Mouse (Mus musculus) heart, embryonic 10.5 days (tissue): Measurements from ENCODE around the gene Adss. TPM values are rescaled to one million over a fixed set of nuclear protein-coding genes. Genes with fewer than 3 reads are reported as not detected.

Source experiments
- DNase-seq: peaks from one replicate; pipeline ENCODE4 v3.0.0-alpha.2; 2017; ENCODE audit warnings: low spot score
- H3K27ac ChIP-seq: fragments of 300-500 bp; sonication (generic); 2 replicates; pipeline ENCODE4 v1.5.1; 2016; ENCODE audit warnings: mild to moderate bottlenecking
- H3K27me3 ChIP-seq: fragments of 300-500 bp; sonication (generic); 2 replicates; pipeline ENCODE4 v1.6.1; 2016; ENCODE audit warnings: mild to moderate bottlenecking; ENCODE audit not compliant: poor library complexity, insufficient read depth, severe bottlenecking
- H3K36me3 ChIP-seq: fragments of 300-500 bp; sonication (generic); 2 replicates; pipeline ENCODE4 v1.6.1; 2016; ENCODE audit warnings: mild to moderate bottlenecking, moderate library complexity
- H3K4me1 ChIP-seq: fragments of 300-500 bp; sonication (generic); 2 replicates; pipeline ENCODE4 v1.6.1; 2016; ENCODE audit warnings: mild to moderate bottlenecking
- H3K4me3 ChIP-seq: fragments of 300-500 bp; sonication (generic); 2 replicates; pipeline ENCODE4 v1.5.1; 2016; ENCODE audit warnings: mild to moderate bottlenecking, moderate library complexity
- H3K9me3 ChIP-seq: fragments of 300-500 bp; sonication (generic); 2 replicates; pipeline ENCODE4 v1.6.1; 2016; ENCODE audit warnings: mild to moderate bottlenecking, moderate library complexity
- WGBS: fragments of 180-500 bp; shearing (Covaris S2); methylation state at CpG from one replicate; pipeline ENCODE4 v1.1.7; 2016; 5-methylcytosine and 5-hydroxymethylcytosine counted together
- polyA plus RNA-seq: library from polyadenylated mRNA; unstranded; fragments of >200 nt; fragmentation: Nextera tagmentation; extraction: Ambion mirVana; gene quantifications from 2 replicates; pipeline ENCODE4 v1.2.1, GENCODE M21; 2016

Gene Adss
- polyA plus RNA-seq, 1 experiment from 2014 or later = 44.0 TPM

- 90% methylated on average over 6 of the region's 6 CpGs for WGBS
- H3K9me3 ChIP-seq = peaks cover 23% of the 10 kb centered on the region
- DNase-seq = no peak
- no peak overlapping the region for H3K27ac ChIP-seq
- H3K27me3 ChIP-seq = no peaks in the 10 kb centered on the region
- no peaks in the 10 kb centered on the region for H3K4me1 ChIP-seq
- H3K36me3 ChIP-seq = peaks cover 16% of the 10 kb centered on the region
- H3K4me3 ChIP-seq = no peak overlapping the region
Observed at GRCm38 (mm10) chr1:177747869-177748540, 48.3 kb downstream of the Adss start.

GRCm38 (mm10) chr1:177744521-177745325, 51.6 kb downstream of the Adss start:
- Histone ChIP-seq H3K4me3 (no peak overlapping the region), H3K27ac (no peak overlapping the region), H3K4me1 (no peaks in the 10 kb centered on the region), H3K36me3 (peaks cover 8% of the 10 kb centered on the region; the same call in 1 of the 2 replicates), H3K9me3 (peaks cover 8% of the 10 kb centered on the region), H3K27me3 (no peaks in the 10 kb centered on the region)
- DNase-seq = peak; percentile 28
- WGBS = 86% methylated on average over 7 of the region's 7 CpGs

- no peaks in the 10 kb centered on the region for H3K36me3 ChIP-seq
- no peaks in the 10 kb centered on the region for H3K4me1 ChIP-seq
- DNase-seq = no peak
- H3K4me3 ChIP-seq = no peak overlapping the region
- H3K9me3 ChIP-seq = no peaks in the 10 kb centered on the region
- 66% methylated on average over 1 of the region's 1 CpGs for WGBS
- H3K27ac ChIP-seq = no peak overlapping the region
- H3K27me3 ChIP-seq = no peaks in the 10 kb centered on the region
Observed at GRCm38 (mm10) chr1:177742119-177742518, 54.2 kb downstream of the Adss start.

- H3K4me3 ChIP-seq = no peak overlapping the region
- DNase-seq = no peak
- WGBS = 63% methylated on average over 1 of the region's 1 CpGs
- no peak overlapping the region for H3K27ac ChIP-seq
- no peaks in the 10 kb centered on the region for H3K9me3 ChIP-seq
- no peaks in the 10 kb centered on the region for H3K4me1 ChIP-seq
- H3K36me3 ChIP-seq = no peaks in the 10 kb centered on the region
- H3K27me3 ChIP-seq = no peaks in the 10 kb centered on the region
Observed at GRCm38 (mm10) chr1:177740707-177741106, 55.6 kb downstream of the Adss start.

GRCm38 (mm10) chr1:177737505-177738105, 58.7 kb downstream of the Adss start:
- 48% methylated on average over 6 of the region's 6 CpGs for WGBS
- no peaks in the 10 kb centered on the region for H3K4me1 ChIP-seq
- no peaks in the 10 kb centered on the region for H3K27me3 ChIP-seq
- H3K36me3 ChIP-seq = no peaks in the 10 kb centered on the region
- H3K4me3 ChIP-seq = no peak overlapping the region
- H3K9me3 ChIP-seq = no peaks in the 10 kb centered on the region
- no peak overlapping the region for H3K27ac ChIP-seq
- DNase-seq = no peak

- Histone ChIP-seq H3K9me3 (peaks cover 5% of the 10 kb centered on the region; the same call in 1 of the 2 replicates), H3K27ac (no peak overlapping the region), H3K4me1 (0 out of 2 replicates have a peak, but pooled peaks cover 3% of the 10 kb centered on the region), H3K27me3 (no peaks in the 10 kb centered on the region), H3K4me3 (no peak overlapping the region), H3K36me3 (no peaks in the 10 kb centered on the region)
- no peak for DNase-seq
- WGBS = 78% methylated on average over 3 of the region's 3 CpGs
Observed at GRCm38 (mm10) chr1:177731973-177732372, 64.3 kb downstream of the Adss start.

GRCm38 (mm10) chr1:177729043-177730024, 67.0 kb downstream of the Adss start, which contains the start of gene 1700016C15Rik:
TSS of gene 1700016C15Rik (plus strand) at chr1:177729814.
- Histone ChIP-seq H3K4me1 (0 out of 2 replicates have a peak, but pooled peaks cover 3% of the 10 kb centered on the region), H3K27ac (peak within 1 kb of the TSS; percentile 11; the same call in 1 of the 2 replicates), H3K36me3 (no peaks in the 10 kb centered on the region), H3K9me3 (peaks cover 5% of the 10 kb centered on the region; the same call in 1 of the 2 replicates), H3K4me3 (no peak within 1 kb of the TSS), H3K27me3 (no peaks in the 10 kb centered on the region)
- no peak for DNase-seq
- WGBS = 69% methylated on average over 11 of the region's 11 CpGs

- 0 out of 2 replicates have a peak, but pooled peaks cover 3% of the 10 kb centered on the region for H3K4me1 ChIP-seq
- DNase-seq = no peak
- peaks cover 5% of the 10 kb centered on the region; the same call in 1 of the 2 replicates for H3K9me3 ChIP-seq
- no peak overlapping the region for H3K27ac ChIP-seq
- WGBS = 77% methylated on average over 3 of the region's 3 CpGs
- H3K4me3 ChIP-seq = no peak overlapping the region
- no peaks in the 10 kb centered on the region for H3K36me3 ChIP-seq
- no peaks in the 10 kb centered on the region for H3K27me3 ChIP-seq
Observed at GRCm38 (mm10) chr1:177727883-177728525, 68.3 kb downstream of the Adss start.

- 0 out of 2 replicates have a peak, but pooled peaks cover 3% of the 10 kb centered on the region for H3K4me1 ChIP-seq
- H3K4me3 ChIP-seq = no peak overlapping the region
- no peak for DNase-seq
- H3K9me3 ChIP-seq = peaks cover 5% of the 10 kb centered on the region; the same call in 1 of the 2 replicates
- H3K27ac ChIP-seq = no peak overlapping the region
- 61% methylated on average over 5 of the region's 5 CpGs for WGBS
- H3K36me3 ChIP-seq = no peaks in the 10 kb centered on the region
- H3K27me3 ChIP-seq = no peaks in the 10 kb centered on the region
Observed at GRCm38 (mm10) chr1:177726870-177727269, 69.4 kb downstream of the Adss start.

GRCm38 (mm10) chr1:177723786-177724185, 72.5 kb downstream of the Adss start:
- Histone ChIP-seq H3K9me3 (no peaks in the 10 kb centered on the region), H3K27me3 (no peaks in the 10 kb centered on the region), H3K27ac (no peak overlapping the region), H3K4me3 (no peak overlapping the region), H3K4me1 (peaks cover 3% of the 10 kb centered on the region; the same call in 1 of the 2 replicates), H3K36me3 (no peaks in the 10 kb centered on the region)
- DNase-seq = no peak
- 66% methylated on average over 4 of the region's 4 CpGs for WGBS

- no peaks in the 10 kb centered on the region for H3K36me3 ChIP-seq
- no peaks in the 10 kb centered on the region for H3K9me3 ChIP-seq
- DNase-seq = no peak
- no peak overlapping the region for H3K27ac ChIP-seq
- H3K4me3 ChIP-seq = no peak overlapping the region
- H3K4me1 ChIP-seq = peaks cover 8% of the 10 kb centered on the region
- no peaks in the 10 kb centered on the region for H3K27me3 ChIP-seq
- 60% methylated on average over 3 of the region's 3 CpGs for WGBS
Observed at GRCm38 (mm10) chr1:177719029-177719427, 77.3 kb downstream of the Adss start.
